Mouse (Mus musculus): ENCODE data around the gene Cyb5b. TPM values are rescaled to one million over a fixed set of nuclear protein-coding genes. Genes with fewer than 3 reads are reported as not detected.

The Cyb5b gene
- polyA plus RNA-seq, 1 experiment from 2014 or later = 116 TPM

- Histone ChIP-seq H3K27ac (no peak overlapping the region), H3K4me2 (ENCODE audit: low read length) (no peak overlapping the region), H3K9me3 (replicated peaks; ENCODE audit: low read length) (no peaks in the 10 kb centered on the region), H3K4me1 (replicated peaks; ENCODE audit: insufficient read depth, low read length) (no peaks in the 10 kb centered on the region), H3K4me3 (replicated peaks; ENCODE audit: low read depth, low read length) (no peak overlapping the region), H3K36me3 (ENCODE audit: insufficient read depth, low read length) (peaks cover 53% of the 10 kb centered on the region), H3K9ac (ENCODE audit: low read depth, low read length) (no peak overlapping the region), H3K27me3 (ENCODE audit: insufficient read depth, low read length) (no peaks in the 10 kb centered on the region)
- WGBS = 95% methylated on average over 6 of the region's 6 CpGs
- DNase-seq (ENCODE audit: low spot score) = no peak
- no peak for ATAC-seq (replicated peaks; ENCODE audit: low FRiP score, low read depth)
- TF ChIP-seq CTCF (IDR thresholded peaks at IDR 0.05; ENCODE audit: low read depth) = no peak
Measured at GRCm38 (mm10) chr8:107181122-107181521, 30.7 kb downstream of the Cyb5b start.

DNA sequence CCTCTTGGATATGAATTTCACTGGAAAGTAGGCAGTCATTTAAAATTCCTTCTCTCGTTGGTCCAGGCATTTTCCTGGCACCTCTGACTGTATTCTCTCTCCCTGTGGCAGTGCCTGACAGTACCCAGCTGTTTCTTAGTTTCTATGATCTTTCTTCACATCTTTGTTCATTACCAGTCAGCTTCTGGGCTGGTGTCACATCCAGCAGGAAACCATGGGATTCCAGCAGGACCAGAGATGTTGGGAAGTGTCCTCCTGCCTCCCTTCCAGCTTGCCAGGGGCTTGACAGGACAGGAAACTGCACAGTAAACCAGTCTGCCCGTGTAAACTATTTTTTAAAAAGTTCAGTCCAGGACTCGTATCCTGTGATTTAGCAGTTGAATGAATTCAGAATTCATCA lies 34.6 kb downstream of the Cyb5b start:
- ATAC-seq (replicated peaks; ENCODE audit: low FRiP score, low read depth) (no peak), DNase-seq (ENCODE audit: low spot score) (no peak)
- no peak for TF ChIP-seq CTCF (IDR thresholded peaks at IDR 0.05; ENCODE audit: low read depth)
- Histone ChIP-seq H3K36me3 (ENCODE audit: insufficient read depth, low read length) (peaks cover 28% of the 10 kb centered on the region), H3K4me1 (replicated peaks; ENCODE audit: insufficient read depth, low read length) (no peaks in the 10 kb centered on the region; the same call in 1 of the 2 replicates), H3K27me3 (ENCODE audit: insufficient read depth, low read length) (no peaks in the 10 kb centered on the region), H3K9me3 (replicated peaks; ENCODE audit: low read length) (no peaks in the 10 kb centered on the region), H3K4me3 (replicated peaks; ENCODE audit: low read depth, low read length) (no peak overlapping the region), H3K4me2 (ENCODE audit: low read length) (no peak overlapping the region), H3K9ac (ENCODE audit: low read depth, low read length) (no peak overlapping the region), H3K27ac (no peak overlapping the region)
- 56% methylated on average over 3 of the region's 3 CpGs for WGBS

DNA sequence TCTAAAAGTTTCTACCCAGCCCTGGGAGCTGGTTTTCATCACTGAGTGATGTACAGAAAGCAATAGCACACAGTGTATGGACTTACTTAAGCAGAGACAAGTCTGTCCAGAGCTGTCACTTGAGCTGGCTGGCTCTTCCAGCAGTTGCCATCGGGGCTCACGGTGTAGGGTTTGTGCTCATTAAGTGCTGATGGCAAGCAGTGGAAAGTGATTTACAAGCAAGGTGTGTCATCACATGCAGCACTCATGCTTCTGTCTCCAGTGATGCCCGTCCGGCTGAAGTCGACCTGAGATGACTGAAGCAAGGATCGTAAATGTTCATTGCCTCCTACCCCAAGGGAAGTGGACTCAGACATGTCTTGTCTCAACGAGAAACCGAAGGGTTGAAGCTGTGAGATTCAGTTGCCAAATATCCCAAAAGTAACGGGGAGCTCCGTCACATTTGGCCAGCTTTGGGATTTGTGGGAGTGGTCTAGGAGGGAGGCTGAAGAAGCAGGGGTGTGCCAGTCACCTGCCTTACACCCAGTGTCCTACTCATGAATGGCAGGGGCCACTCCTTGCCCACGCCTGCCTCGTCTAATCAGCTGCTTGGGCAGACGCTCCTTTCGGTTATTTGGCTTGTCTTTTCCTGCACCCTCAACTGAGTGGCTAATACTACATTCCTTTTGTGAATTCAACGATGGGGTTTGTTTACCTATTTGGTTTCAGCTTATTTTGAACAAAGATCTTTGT lies 36.4 kb downstream of the Cyb5b start:
- Histone ChIP-seq H3K9me3 (replicated peaks; ENCODE audit: low read length) (no peaks in the 10 kb centered on the region), H3K4me1 (replicated peaks; ENCODE audit: insufficient read depth, low read length) (no peaks in the 10 kb centered on the region; the same call in 1 of the 2 replicates), H3K9ac (ENCODE audit: low read depth, low read length) (no peak overlapping the region), H3K4me3 (replicated peaks; ENCODE audit: low read depth, low read length) (no peak overlapping the region), H3K27me3 (ENCODE audit: insufficient read depth, low read length) (no peaks in the 10 kb centered on the region), H3K4me2 (ENCODE audit: low read length) (no peak overlapping the region), H3K27ac (peak overlapping the region; percentile 48; the same call in 1 of the 2 replicates), H3K36me3 (ENCODE audit: insufficient read depth, low read length) (peaks cover 28% of the 10 kb centered on the region)
- no peak for TF ChIP-seq CTCF (IDR thresholded peaks at IDR 0.05; ENCODE audit: low read depth)
- DNase-seq (ENCODE audit: low spot score) (peak; percentile 38), ATAC-seq (replicated peaks; ENCODE audit: low FRiP score, low read depth) (no peak)
- WGBS = 29% methylated on average over 15 of the region's 15 CpGs

GRCm38 (mm10) chr8:107187631-107188030 lies 37.2 kb downstream of the Cyb5b start:
- no peak overlapping the region; the same call in 1 of the 2 replicates for H3K27ac ChIP-seq
- no peak for ATAC-seq (replicated peaks; ENCODE audit: low FRiP score, low read depth)

DNA sequence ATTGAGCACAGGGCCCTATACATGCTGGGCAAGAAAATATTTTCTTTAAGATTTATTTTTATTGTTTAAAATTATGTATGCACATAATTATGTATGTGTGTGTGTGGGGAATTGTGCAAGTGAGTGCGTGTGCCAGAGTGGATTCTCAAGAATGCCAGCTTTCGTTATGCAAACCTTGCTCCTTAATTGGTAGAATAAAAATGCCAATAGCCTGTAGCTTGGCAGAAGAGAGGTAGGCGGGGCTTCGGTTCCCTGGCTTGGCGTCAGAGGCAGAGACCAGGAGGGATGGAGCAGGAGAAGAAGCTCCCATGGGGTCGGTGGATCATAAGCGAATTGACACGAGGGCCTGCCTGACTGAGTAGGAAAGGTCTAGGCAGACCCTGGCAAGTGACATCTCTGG lies 42.2 kb downstream of the Cyb5b start:
- H3K4me1 ChIP-seq (replicated peaks; ENCODE audit: insufficient read depth, low read length) = no peaks in the 10 kb centered on the region
- H3K27me3 ChIP-seq (ENCODE audit: insufficient read depth, low read length) = no peaks in the 10 kb centered on the region
- H3K4me2 ChIP-seq (ENCODE audit: low read length) = no peak overlapping the region
- TF ChIP-seq CTCF (IDR thresholded peaks at IDR 0.05; ENCODE audit: low read depth) = no peak
- H3K9me3 ChIP-seq (replicated peaks; ENCODE audit: low read length) = no peaks in the 10 kb centered on the region
- DNase-seq (ENCODE audit: low spot score) (no peak), ATAC-seq (replicated peaks; ENCODE audit: low FRiP score, low read depth) (no peak)
- 62% methylated on average over 8 of the region's 8 CpGs for WGBS
- no peak overlapping the region for H3K27ac ChIP-seq
- H3K4me3 ChIP-seq (replicated peaks; ENCODE audit: low read depth, low read length) = no peak overlapping the region
- no peak overlapping the region for H3K9ac ChIP-seq (ENCODE audit: low read depth, low read length)
- no peaks in the 10 kb centered on the region for H3K36me3 ChIP-seq (ENCODE audit: insufficient read depth, low read length)

More at GRCm38 (mm10) chr8:107187631-107188030, 37.2 kb downstream of the Cyb5b start:
- Histone ChIP-seq H3K9ac (ENCODE audit: low read depth, low read length) (no peak overlapping the region), H3K4me1 (replicated peaks; ENCODE audit: insufficient read depth, low read length) (no peaks in the 10 kb centered on the region; the same call in 1 of the 2 replicates), H3K27me3 (ENCODE audit: insufficient read depth, low read length) (no peaks in the 10 kb centered on the region), H3K4me2 (ENCODE audit: low read length) (no peak overlapping the region), H3K4me3 (replicated peaks; ENCODE audit: low read depth, low read length) (no peak overlapping the region), H3K9me3 (replicated peaks; ENCODE audit: low read length) (no peaks in the 10 kb centered on the region), H3K36me3 (ENCODE audit: insufficient read depth, low read length) (peaks cover 22% of the 10 kb centered on the region)
- TF ChIP-seq CTCF (IDR thresholded peaks at IDR 0.05; ENCODE audit: low read depth) = no peak
- peak; percentile 83 for DNase-seq (ENCODE audit: low spot score)
- 47% methylated on average over 5 of the region's 5 CpGs for WGBS

DNA sequence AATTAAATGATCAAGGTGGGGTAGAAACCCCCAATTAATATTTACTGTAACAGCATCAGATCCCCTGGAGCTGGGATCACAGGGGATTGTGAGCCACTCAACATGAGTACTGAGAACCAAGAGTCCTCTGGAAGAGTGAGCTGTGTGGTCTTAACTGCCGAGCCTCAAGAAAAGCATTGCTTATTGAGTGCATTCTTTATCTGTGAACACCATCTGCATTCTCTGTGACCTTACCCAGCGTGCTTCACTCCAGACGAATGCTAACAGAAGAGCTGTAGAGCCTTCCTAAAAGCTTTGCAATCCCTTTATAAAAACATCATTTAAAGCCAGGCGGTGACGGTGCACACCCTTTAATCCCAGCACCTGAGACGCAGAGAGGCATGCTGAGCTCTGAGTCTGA lies 42.9 kb downstream of the Cyb5b start:
- H3K4me1 ChIP-seq (replicated peaks; ENCODE audit: insufficient read depth, low read length) = peaks cover 3% of the 10 kb centered on the region; the same call in 1 of the 2 replicates
- H3K9ac ChIP-seq (ENCODE audit: low read depth, low read length) = no peak overlapping the region
- 72% methylated on average over 6 of the region's 6 CpGs for WGBS
- H3K36me3 ChIP-seq (ENCODE audit: insufficient read depth, low read length) = no peaks in the 10 kb centered on the region
- no peak overlapping the region for H3K4me3 ChIP-seq (replicated peaks; ENCODE audit: low read depth, low read length)
- no peak overlapping the region for H3K27ac ChIP-seq
- ATAC-seq (replicated peaks; ENCODE audit: low FRiP score, low read depth) = no peak
- H3K9me3 ChIP-seq (replicated peaks; ENCODE audit: low read length) = no peaks in the 10 kb centered on the region
- no peak for TF ChIP-seq CTCF (IDR thresholded peaks at IDR 0.05; ENCODE audit: low read depth)
- H3K4me2 ChIP-seq (ENCODE audit: low read length) = no peak overlapping the region
- no peak for DNase-seq (ENCODE audit: low spot score)
- H3K27me3 ChIP-seq (ENCODE audit: insufficient read depth, low read length) = no peaks in the 10 kb centered on the region

Measured in kidney, postnatal 0 days (tissue).